Mouse (Mus musculus): Measurements from ENCODE around the gene Daam1.

Gene Daam1

GRCm38 (mm10) chr12:71925990-71926700 is 95.3 kb downstream of the Daam1 start:
- ChIA-PET CTCF (interaction anchor here in 1 of 4 experiments (0.5 kb wide), 1 partner anchor 787 kb away, joined by 9 read pairs; no protein-coding TSS in a partner anchor), POLR2A (interaction anchor here in 2 of 4 experiments (0.7 to 1.4 kb wide), 6 partner anchors 9 to 37 kb away, joined by 3 to 5 read pairs (median 3); no protein-coding TSS in a partner anchor)

GRCm38 (mm10) chr12:71928092-71928491 is 97.2 kb downstream of the Daam1 start:
- POLR2A ChIA-PET: interaction anchor here in 1 of 4 experiments (1.1 to 1.4 kb wide), 2 partner anchors 9 to 110 kb away, joined by 3 read pairs; no protein-coding TSS in a partner anchor
- CTCF ChIA-PET: no interaction called here

GRCm38 (mm10) chr12:71929876-71930275 is 99.0 kb downstream of the Daam1 start:
- ChIA-PET POLR2A (no interaction called here), CTCF (no interaction called here)

GRCm38 (mm10) chr12:71932433-71933386 is 101.8 kb downstream of the Daam1 start:
- POLR2A ChIA-PET: no interaction called here
- CTCF ChIA-PET: no interaction called here

GRCm38 (mm10) chr12:71933989-71934645 is 103.2 kb downstream of the Daam1 start:
- CTCF ChIA-PET: no interaction called here
- POLR2A ChIA-PET: interaction anchor here in 1 of 4 experiments (0.5 to 1.3 kb wide), 2 partner anchors 25 to 76 kb away, joined by 3 to 5 read pairs; no protein-coding TSS in a partner anchor

- ChIA-PET CTCF (interaction anchor here in 1 of 4 experiments (0.6 kb wide), 1 partner anchor 181 kb away, joined by 6 read pairs; no protein-coding TSS in a partner anchor), POLR2A (interaction anchor here in 1 of 4 experiments (0.7 to 1.1 kb wide), 2 partner anchors 9 to 11 kb away, joined by 3 read pairs; no protein-coding TSS in a partner anchor)
Measured at GRCm38 (mm10) chr12:71936636-71937035, 105.8 kb downstream of the Daam1 start.

GRCm38 (mm10) chr12:71938513-71938912 is 107.6 kb downstream of the Daam1 start:
- ChIA-PET CTCF (no interaction called here), POLR2A (no interaction called here)

- ChIA-PET POLR2A (interaction anchor here in 1 of 4 experiments (0.8 kb wide), 1 partner anchor 85 kb away, joined by 3 read pairs; no protein-coding TSS in a partner anchor), CTCF (no interaction called here)
Measured at GRCm38 (mm10) chr12:71941290-71941689, 110.4 kb downstream of the Daam1 start.

- POLR2A ChIA-PET: no interaction called here
- CTCF ChIA-PET: no interaction called here
Measured at GRCm38 (mm10) chr12:71943112-71943511, 112.2 kb downstream of the Daam1 start.

GRCm38 (mm10) chr12:71943646-71944045 is 112.8 kb downstream of the Daam1 start:
- POLR2A ChIA-PET: no interaction called here
- CTCF ChIA-PET: no interaction called here

GRCm38 (mm10) chr12:71945844-71946243 is 115.0 kb downstream of the Daam1 start:
- ChIA-PET POLR2A (interaction anchor here in 1 of 4 experiments (0.6 kb wide), 1 partner anchor 178 kb away, joined by 3 read pairs; no protein-coding TSS in a partner anchor), CTCF (no interaction called here)

- ChIA-PET POLR2A (interaction anchor here in 1 of 4 experiments (0.6 kb wide), 1 partner anchor 177 kb away, joined by 3 read pairs; no protein-coding TSS in a partner anchor), CTCF (no interaction called here)
Measured at GRCm38 (mm10) chr12:71946448-71946847, 115.6 kb downstream of the Daam1 start.

- ChIA-PET POLR2A (no interaction called here), CTCF (no interaction called here)
Measured at GRCm38 (mm10) chr12:71948972-71949371, 118.1 kb downstream of the Daam1 start.

GRCm38 (mm10) chr12:71949606-71950005 is 118.7 kb downstream of the Daam1 start:
- CTCF ChIA-PET: no interaction called here

GRCm38 (mm10) chr12:71950095-71950877 is 119.4 kb downstream of the Daam1 start:
- CTCF ChIA-PET: interaction anchor here in 2 of 4 experiments (0.5 to 0.7 kb wide), 2 partner anchors 43 to 75 kb away, joined by 4 to 5 read pairs; no protein-coding TSS in a partner anchor
- POLR2A ChIA-PET: interaction anchor here in 3 of 4 experiments (0.6 to 1.2 kb wide), 8 partner anchors 8 to 420 kb away, joined by 3 to 5 read pairs (median 4); no protein-coding TSS in a partner anchor

More at GRCm38 (mm10) chr12:71949606-71950005, 118.7 kb downstream of the Daam1 start:
- POLR2A ChIA-PET: interaction anchor here in 3 of 4 experiments (0.6 to 1.2 kb wide), 6 partner anchors 9 to 48 kb away, joined by 3 to 5 read pairs (median 4); no protein-coding TSS in a partner anchor

GRCm38 (mm10) chr12:71954180-71954935 is 123.5 kb downstream of the Daam1 start:
- ChIA-PET POLR2A (no interaction called here), CTCF (no interaction called here)

- CTCF ChIA-PET: no interaction called here
Measured at GRCm38 (mm10) chr12:71956980-71957379, 126.1 kb downstream of the Daam1 start.

More at GRCm38 (mm10) chr12:71956980-71957379, 126.1 kb downstream of the Daam1 start:
- POLR2A ChIA-PET: interaction anchor here in 1 of 4 experiments (1.0 kb wide), 1 partner anchor 12 kb away, joined by 3 read pairs; no protein-coding TSS in a partner anchor
